Mouse (Mus musculus): ENCODE data around the gene Rims1. TPM values are rescaled to one million over a fixed set of nuclear protein-coding genes. Genes with fewer than 3 reads are reported as not detected.
A peak's percentile ranks its signal among the peaks of the same experiment; 100 is the strongest.

Rims1 gene
- total and polyA plus RNA-seq, 2 experiments from 2014 or later: 26.2 to 65.5 TPM

DNA sequence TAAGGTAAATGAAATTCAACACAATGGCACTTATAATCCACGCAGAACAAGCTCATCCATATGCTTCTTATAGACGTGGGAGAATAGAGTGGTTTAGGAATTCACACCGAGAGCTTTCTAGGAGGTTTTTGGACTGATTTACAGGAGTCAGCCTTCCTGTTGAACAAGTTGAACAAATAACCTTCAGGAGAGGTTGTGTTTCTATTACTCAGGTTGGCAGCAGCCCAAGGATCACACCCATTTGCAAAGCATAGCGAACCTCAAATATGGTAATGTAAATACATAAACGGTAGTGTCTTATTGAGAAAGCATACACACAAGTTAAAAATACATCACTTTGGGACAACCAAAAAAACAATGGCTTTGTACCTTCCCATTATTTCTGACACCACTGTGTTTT, 5.5 kb downstream of the Rims1 start:
- Histone ChIP-seq H3K4me1 (ENCODE audit: insufficient read depth, low read length) (peaks cover 8% of the 10 kb centered on the region; the same call in 1 of the 2 replicates), H3K27ac (ENCODE audit: low read depth, low read length) (no peak overlapping the region), H3K36me3 (ENCODE audit: insufficient read depth, low read length) (no peaks in the 10 kb centered on the region), H3K9ac (replicated peaks; ENCODE audit: low read length, poor library complexity, severe bottlenecking) (no peak overlapping the region), H3K4me2 (ENCODE audit: low read depth, low read length, poor library complexity, severe bottlenecking) (no peak overlapping the region), H3K27me3 (ENCODE audit: insufficient read depth, low read length) (no peaks in the 10 kb centered on the region), H3K9me3 (ENCODE audit: low read length) (no peaks in the 10 kb centered on the region), H3K4me3 (ENCODE audit: low read depth, low read length) (no peak overlapping the region)
- ATAC-seq (ENCODE audit: low FRiP score): no peak
- 83% methylated on average over 5 of the region's 5 CpGs for whole genome bisulfite sequencing
- TF ChIP-seq CTCF (IDR thresholded peaks at IDR 0.05): no peak
- DNase-seq (ENCODE audit: low spot score): no peak

DNA sequence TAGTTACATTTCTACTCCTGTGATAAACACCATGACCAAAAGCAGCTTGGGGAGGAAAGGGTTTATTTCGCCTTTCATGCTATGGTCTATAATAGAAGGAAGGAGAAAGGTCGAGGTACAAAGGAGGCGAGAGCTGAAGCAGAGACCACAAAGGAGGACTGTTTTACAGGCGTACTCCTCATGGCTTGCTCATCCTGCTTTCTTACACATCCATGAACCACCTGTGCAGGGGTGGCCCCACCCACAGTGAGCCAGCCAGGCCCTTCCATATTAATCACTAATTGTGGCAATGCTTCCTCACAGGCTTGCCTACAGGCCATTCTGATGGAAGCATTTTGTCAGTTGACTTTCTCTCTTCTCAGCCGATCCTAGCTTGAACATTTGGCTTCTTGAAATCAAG, 8.7 kb downstream of the Rims1 start:
- Histone ChIP-seq H3K4me1 (ENCODE audit: insufficient read depth, low read length) (no peaks in the 10 kb centered on the region), H3K4me2 (ENCODE audit: low read depth, low read length, poor library complexity, severe bottlenecking) (no peak overlapping the region), H3K4me3 (ENCODE audit: low read depth, low read length) (no peak overlapping the region), H3K27me3 (ENCODE audit: insufficient read depth, low read length) (no peaks in the 10 kb centered on the region), H3K36me3 (ENCODE audit: insufficient read depth, low read length) (no peaks in the 10 kb centered on the region), H3K9me3 (ENCODE audit: low read length) (no peaks in the 10 kb centered on the region), H3K9ac (replicated peaks; ENCODE audit: low read length, poor library complexity, severe bottlenecking) (no peak overlapping the region), H3K27ac (ENCODE audit: low read depth, low read length) (no peak overlapping the region)
- DNase-seq (ENCODE audit: low spot score) (no peak), ATAC-seq (ENCODE audit: low FRiP score) (no peak)
- WGBS: 70% methylated on average over 5 of the region's 5 CpGs
- TF ChIP-seq CTCF (IDR thresholded peaks at IDR 0.05): no peak

DNA sequence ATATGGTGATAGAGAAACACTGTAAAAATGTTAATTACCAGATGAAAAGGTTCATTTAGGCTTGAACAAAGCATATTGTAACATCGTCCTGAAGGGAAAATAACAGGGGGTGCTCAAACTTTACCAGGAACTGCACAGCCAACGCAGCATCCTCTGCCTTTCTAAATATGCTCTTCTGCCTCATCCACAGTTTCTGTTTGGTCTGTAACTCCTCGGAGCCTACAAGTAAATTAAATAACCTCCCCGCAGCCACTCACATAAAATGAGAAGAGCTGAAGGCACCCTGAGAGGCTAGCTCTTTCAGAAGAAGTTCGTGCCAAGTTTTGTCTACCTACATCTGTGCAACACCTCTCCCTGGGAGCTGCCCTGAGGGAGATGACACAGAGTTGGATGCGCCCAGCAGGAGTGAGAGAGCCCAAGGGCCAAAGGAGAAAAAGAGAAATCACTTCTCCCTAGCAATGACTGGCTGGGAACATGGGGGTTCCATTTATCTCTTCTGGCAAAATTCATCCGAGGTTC, 16.3 kb downstream of the Rims1 start:
- Histone ChIP-seq H3K27me3 (ENCODE audit: insufficient read depth, low read length) (no peaks in the 10 kb centered on the region), H3K27ac (ENCODE audit: low read depth, low read length) (no peak overlapping the region), H3K9me3 (ENCODE audit: low read length) (no peaks in the 10 kb centered on the region), H3K36me3 (ENCODE audit: insufficient read depth, low read length) (no peaks in the 10 kb centered on the region), H3K4me3 (ENCODE audit: low read depth, low read length) (no peak overlapping the region), H3K4me1 (ENCODE audit: insufficient read depth, low read length) (no peaks in the 10 kb centered on the region), H3K9ac (replicated peaks; ENCODE audit: low read length, poor library complexity, severe bottlenecking) (no peak overlapping the region), H3K4me2 (ENCODE audit: low read depth, low read length, poor library complexity, severe bottlenecking) (no peak overlapping the region)
- ATAC-seq (ENCODE audit: low FRiP score) (no peak), DNase-seq (ENCODE audit: low spot score) (no peak)
- no peak for TF ChIP-seq CTCF (IDR thresholded peaks at IDR 0.05)
- 37% methylated on average over 7 of the region's 7 CpGs for WGBS

DNA sequence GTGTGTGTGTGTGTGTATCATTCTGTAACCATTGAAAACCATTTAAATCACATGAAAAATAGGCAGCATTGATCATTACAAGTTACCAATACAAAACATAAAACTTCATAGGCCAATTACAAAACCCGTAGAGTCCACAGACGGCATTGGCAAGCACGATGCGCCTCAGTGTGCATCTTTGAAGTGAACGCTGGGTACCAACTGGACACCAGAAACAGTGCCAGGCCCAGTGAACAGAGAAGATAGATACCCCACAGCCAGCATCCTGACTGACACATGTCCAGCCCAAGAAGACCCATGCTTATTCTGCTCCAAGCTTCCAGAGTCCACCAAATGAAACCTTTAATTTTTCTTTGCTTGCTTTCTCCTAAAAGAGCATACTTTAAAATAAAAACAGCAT, 18.2 kb downstream of the Rims1 start:
- no peak for TF ChIP-seq CTCF (IDR thresholded peaks at IDR 0.05)
- ATAC-seq (ENCODE audit: low FRiP score): no peak
- no peak for DNase-seq (ENCODE audit: low spot score)

DNA sequence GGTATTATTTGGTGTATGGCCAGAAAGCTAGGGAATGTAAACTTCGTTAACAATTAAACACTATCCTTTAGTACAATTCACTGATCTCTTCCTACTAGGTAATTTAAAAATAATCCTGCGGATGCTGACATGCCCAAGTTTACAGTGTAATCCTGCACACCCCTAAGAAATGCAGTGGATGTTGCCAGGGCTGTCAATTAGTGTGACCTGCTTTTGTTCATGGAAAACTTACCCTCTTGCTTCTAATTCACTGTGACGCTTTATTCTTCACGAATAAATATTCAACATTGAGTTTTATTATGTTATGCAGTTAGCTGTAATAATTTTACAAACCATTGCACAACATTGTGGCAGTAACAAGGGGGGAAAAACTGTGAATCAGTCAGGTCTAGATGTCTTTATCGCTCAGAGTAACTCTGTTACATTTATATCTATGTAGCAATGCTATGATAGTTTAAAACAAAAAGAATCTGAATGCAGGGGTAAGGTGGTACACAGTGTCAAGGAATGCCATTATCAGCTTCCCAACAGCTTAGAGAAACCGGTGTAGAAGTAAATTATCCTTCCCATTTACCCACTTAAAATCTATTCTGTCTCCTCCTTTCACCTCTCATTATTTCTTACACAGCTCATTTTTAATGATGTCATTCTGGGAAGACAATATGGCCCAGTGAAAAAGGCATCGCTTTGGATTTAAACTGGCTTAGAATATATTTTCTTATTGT, 35.1 kb downstream of the Rims1 start:
- H3K36me3 ChIP-seq (ENCODE audit: insufficient read depth, low read length): no peaks in the 10 kb centered on the region
- H3K4me3 ChIP-seq (ENCODE audit: low read depth, low read length): no peak overlapping the region
- no peak overlapping the region for H3K4me2 ChIP-seq (ENCODE audit: low read depth, low read length, poor library complexity, severe bottlenecking)
- no peaks in the 10 kb centered on the region for H3K27me3 ChIP-seq (ENCODE audit: insufficient read depth, low read length)
- no peak overlapping the region for H3K9ac ChIP-seq (replicated peaks; ENCODE audit: low read length, poor library complexity, severe bottlenecking)
- peak; percentile 47; the same call in 1 of the 2 replicates for ATAC-seq (ENCODE audit: low FRiP score)
- no peak for DNase-seq (ENCODE audit: low spot score)
- no peak overlapping the region for H3K27ac ChIP-seq (ENCODE audit: low read depth, low read length)
- no peaks in the 10 kb centered on the region for H3K9me3 ChIP-seq (ENCODE audit: low read length)
- H3K4me1 ChIP-seq (ENCODE audit: insufficient read depth, low read length): no peaks in the 10 kb centered on the region
- 49% methylated on average over 7 of the region's 7 CpGs for WGBS
- TF ChIP-seq CTCF (IDR thresholded peaks at IDR 0.05): no peak

More for the DNA sequence above, 18.2 kb downstream of the Rims1 start:
- Histone ChIP-seq H3K27ac (ENCODE audit: low read depth, low read length) (no peak overlapping the region), H3K27me3 (ENCODE audit: insufficient read depth, low read length) (no peaks in the 10 kb centered on the region), H3K9me3 (ENCODE audit: low read length) (no peaks in the 10 kb centered on the region), H3K4me1 (ENCODE audit: insufficient read depth, low read length) (no peaks in the 10 kb centered on the region), H3K4me3 (ENCODE audit: low read depth, low read length) (no peak overlapping the region), H3K36me3 (ENCODE audit: insufficient read depth, low read length) (no peaks in the 10 kb centered on the region), H3K4me2 (ENCODE audit: low read depth, low read length, poor library complexity, severe bottlenecking) (no peak overlapping the region), H3K9ac (replicated peaks; ENCODE audit: low read length, poor library complexity, severe bottlenecking) (no peak overlapping the region)
- 92% methylated on average over 5 of the region's 5 CpGs for WGBS

DNA sequence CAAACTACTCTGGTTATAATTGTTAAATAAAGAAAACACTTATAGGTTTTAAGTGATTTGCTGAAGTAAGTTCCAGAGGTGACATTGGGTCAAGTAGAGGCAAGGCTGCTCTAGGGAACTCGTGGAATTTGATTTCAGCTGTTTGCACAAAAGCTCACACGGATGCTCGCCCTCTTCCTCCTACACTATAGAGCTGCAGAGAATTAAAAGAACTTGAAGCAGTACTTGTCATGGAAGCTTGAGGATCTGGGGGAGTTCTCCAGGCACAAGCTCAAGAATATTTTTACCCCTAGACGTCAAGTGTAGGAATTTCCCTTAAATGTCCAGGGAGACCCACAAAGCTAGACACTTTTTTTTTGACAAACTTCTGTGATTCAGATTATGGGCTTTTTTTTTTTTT, 42.4 kb downstream of the Rims1 start:
- no peak for TF ChIP-seq CTCF (IDR thresholded peaks at IDR 0.05)
- ATAC-seq (ENCODE audit: low FRiP score): no peak
- Histone ChIP-seq H3K4me3 (ENCODE audit: low read depth, low read length) (no peak overlapping the region), H3K9me3 (ENCODE audit: low read length) (no peaks in the 10 kb centered on the region), H3K4me2 (ENCODE audit: low read depth, low read length, poor library complexity, severe bottlenecking) (no peak overlapping the region), H3K36me3 (ENCODE audit: insufficient read depth, low read length) (no peaks in the 10 kb centered on the region), H3K27me3 (ENCODE audit: insufficient read depth, low read length) (no peaks in the 10 kb centered on the region), H3K9ac (replicated peaks; ENCODE audit: low read length, poor library complexity, severe bottlenecking) (no peak overlapping the region), H3K27ac (ENCODE audit: low read depth, low read length) (no peak overlapping the region), H3K4me1 (ENCODE audit: insufficient read depth, low read length) (no peaks in the 10 kb centered on the region)
- 89% methylated on average over 4 of the region's 4 CpGs for WGBS
- no peak for DNase-seq (ENCODE audit: low spot score)
